Mouse (Mus musculus): ENCODE measurements around the gene Hoxd11.

- TF ChIP-seq CTCF (conservative IDR thresholded peaks at IDR 0.05; ENCODE audit: low read length): no peak
- no peak for TF ChIP-seq POU5F1 (IDR thresholded peaks at IDR 0.05; ENCODE audit: borderline replicate concordance, low read length)
Observed at GRCm38 (mm10) chr2:74733317-74733661, 53.9 kb downstream of the Hoxd11 start.

Data from E14TG2a.4 (cell line).